Mouse (Mus musculus): ENCODE results near the gene Irf2bp2.

DNA sequence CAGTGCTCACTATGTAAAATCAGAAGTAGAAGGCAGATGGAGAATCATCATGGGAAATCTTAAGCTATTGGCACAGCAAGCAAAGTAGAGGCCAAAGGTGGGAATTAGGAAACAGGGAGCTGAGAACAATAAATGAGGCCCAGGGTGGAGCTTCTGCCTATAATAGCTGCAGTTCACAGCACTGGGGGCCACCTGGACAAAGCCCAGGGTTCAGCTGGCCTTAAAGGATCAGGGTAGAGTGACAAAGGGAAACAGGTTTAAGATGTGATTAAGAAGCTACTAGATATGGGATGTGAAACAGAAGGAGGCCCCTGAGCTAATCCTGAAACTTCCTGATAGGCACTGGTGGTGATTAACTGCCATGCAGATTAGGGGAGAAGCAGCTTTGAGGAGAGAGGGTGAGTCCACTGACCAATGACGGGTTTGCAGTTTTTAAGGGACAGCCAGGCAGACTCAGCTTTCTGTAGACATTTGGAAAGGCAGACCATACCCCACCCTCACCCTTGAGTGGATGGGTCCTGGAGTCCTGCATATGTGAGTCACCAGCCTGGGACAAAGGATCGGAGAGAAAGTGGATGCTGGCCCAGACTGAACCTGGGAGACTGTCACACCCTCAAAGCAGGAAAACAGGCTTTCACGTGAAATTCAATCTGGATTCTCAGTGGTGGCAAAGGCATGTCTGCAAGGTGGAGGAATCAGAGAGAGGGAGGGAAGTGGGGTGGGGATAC lies 47.9 kb upstream of the Irf2bp2 start:
- no peak for TF ChIP-seq GATA1 (IDR thresholded peaks at IDR 0.05; ENCODE audit: low read length)
- no peak for TF ChIP-seq TAL1 (IDR thresholded peaks at IDR 0.05; ENCODE audit: low read length)

Data from erythroblast, embryonic 14.5 days (primary cell).